Mouse (Mus musculus): Measurements from ENCODE around the gene Gtpbp4.
"Not testable (repeated sequence)": the region's sequence is repeated elsewhere in the genome, so short reads cannot be mapped to it uniquely, and the experiment has no call there.

Gene Gtpbp4

GRCm38 (mm10) chr13:8995990-8996786 is at the start of gene Gtpbp4:
Gene Gtpbp4, minus strand, starts transcription at chr13:8996083.
- peak; percentile 98 for DNase-seq (ENCODE audit: low read depth, low spot score)

- no peak for DNase-seq (ENCODE audit: low read depth, low spot score)
Observed at GRCm38 (mm10) chr13:9044731-9045130, 48.8 kb upstream of the Gtpbp4 start.

- no peak for DNase-seq (ENCODE audit: low read depth, low spot score)
Observed at GRCm38 (mm10) chr13:9043289-9044049, 47.6 kb upstream of the Gtpbp4 start.

GRCm38 (mm10) chr13:9040626-9041025 is 44.7 kb upstream of the Gtpbp4 start:
- no peak for DNase-seq (ENCODE audit: low read depth, low spot score)

GRCm38 (mm10) chr13:9031996-9032661 is 36.2 kb upstream of the Gtpbp4 start:
- no peak for DNase-seq (ENCODE audit: low read depth, low spot score)

GRCm38 (mm10) chr13:9030364-9030763 is 34.5 kb upstream of the Gtpbp4 start:
- no peak for DNase-seq (ENCODE audit: low read depth, low spot score)

- DNase-seq (ENCODE audit: low read depth, low spot score), result no peak
Observed at GRCm38 (mm10) chr13:9027251-9027650, 31.4 kb upstream of the Gtpbp4 start.

- no peak for DNase-seq (ENCODE audit: low read depth, low spot score)
Observed at GRCm38 (mm10) chr13:9022623-9023022, 26.7 kb upstream of the Gtpbp4 start.

GRCm38 (mm10) chr13:9021556-9021955 is 25.7 kb upstream of the Gtpbp4 start:
- DNase-seq (ENCODE audit: low read depth, low spot score), result no peak

GRCm38 (mm10) chr13:9019713-9020112 is 23.8 kb upstream of the Gtpbp4 start:
- no peak for DNase-seq (ENCODE audit: low read depth, low spot score)

- DNase-seq (ENCODE audit: low read depth, low spot score), result no peak
Observed at GRCm38 (mm10) chr13:9018974-9019587, 23.2 kb upstream of the Gtpbp4 start.

GRCm38 (mm10) chr13:9017190-9017589 is 21.3 kb upstream of the Gtpbp4 start:
- DNase-seq (ENCODE audit: low read depth, low spot score), result peak; percentile 45

GRCm38 (mm10) chr13:9014431-9014830 is 18.5 kb upstream of the Gtpbp4 start:
- no peak for DNase-seq (ENCODE audit: low read depth, low spot score)

GRCm38 (mm10) chr13:9013483-9013882 is 17.6 kb upstream of the Gtpbp4 start:
- DNase-seq (ENCODE audit: low read depth, low spot score), result no peak

GRCm38 (mm10) chr13:9011596-9012350 is 15.9 kb upstream of the Gtpbp4 start:
- DNase-seq (ENCODE audit: low read depth, low spot score), result peak; percentile 100

- no peak for DNase-seq (ENCODE audit: low read depth, low spot score)
Observed at GRCm38 (mm10) chr13:9003306-9003705, 7.4 kb upstream of the Gtpbp4 start.

- no peak for DNase-seq (ENCODE audit: low read depth, low spot score)
Observed at GRCm38 (mm10) chr13:8999464-8999863, 3.6 kb upstream of the Gtpbp4 start.

GRCm38 (mm10) chr13:8997221-8997620 is 1.3 kb upstream of the Gtpbp4 start:
- not testable (repeated sequence) for DNase-seq (ENCODE audit: low read depth, low spot score)

- peak; percentile 70 for DNase-seq (ENCODE audit: low read depth, low spot score)
Observed at GRCm38 (mm10) chr13:8995159-8995989, 509 bp downstream of the Gtpbp4 start.

- DNase-seq (ENCODE audit: low read depth, low spot score), result no peak
Observed at GRCm38 (mm10) chr13:8992231-8992630, 3.7 kb downstream of the Gtpbp4 start.

Data from mesoderm, embryonic 11.5 days (tissue).